8 mouse cellular contexts compared by ENCODE assay signal in the genomic region with DNA sequence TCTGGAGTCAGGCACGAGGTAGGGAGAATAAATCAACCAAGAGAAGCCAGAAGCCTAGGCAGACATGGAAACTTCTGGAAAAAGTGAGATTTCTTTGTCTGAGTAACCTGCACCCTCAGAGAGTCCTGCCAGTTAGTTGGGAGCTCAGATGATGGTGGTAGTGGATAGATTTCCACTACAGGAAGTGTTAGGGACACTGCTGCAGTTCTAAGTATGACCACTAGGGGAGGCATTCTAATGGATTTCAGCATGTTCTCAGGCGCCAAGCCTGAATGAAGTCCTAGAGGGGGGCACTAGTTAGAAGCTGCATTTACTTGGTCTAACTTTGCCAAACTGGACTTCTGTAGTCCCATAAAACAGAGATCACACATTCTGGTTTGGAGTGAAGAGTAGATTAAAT. TPM values are rescaled to one million over a fixed set of nuclear protein-coding genes. Genes with fewer than 3 reads are reported as not detected.
DNase-seq lines count a peak whose midpoint lies in the region; ATAC-seq lines count a peak whose summit lies in the region.

No protein-coding gene starts in this region.

- intact Hi-C loops in gastrocnemius, postnatal 14 days (cut with DNase I; ENCODE audit: low total_unique reads) = no loop called here
- intact Hi-C loops in left cerebral cortex, postnatal 10 days (cut with DNase I) = no loop called here

- peak; percentile 53 for DNase-seq in kidney, adult 9 months
- DNase-seq in kidney, adult 11 months = no peak
- DNase-seq in MEL-GATA-1-ER (ENCODE audit: extremely low read depth, low read depth) = peak; percentile 74
- DNase-seq in c-Kit-positive CD71-positive TER-119-positive erythroid progenitor cells, embryonic 14.5 days (ENCODE audit: low spot score) = peak; percentile 49
- peak; percentile 28 for DNase-seq in gastrocnemius, postnatal 14 days
- peak; percentile 16 to 56 for DNase-seq in left cerebral cortex, postnatal 10 days (ENCODE audit: extremely low spot score in 1 of 2, low spot score in 2 of 2)
- DNase-seq in urinary bladder, postnatal 4 days (ENCODE audit: low spot score in 2 of 2) = no peak

- peak; percentile 66; the same call in 1 of the 2 replicates for ATAC-seq in neutrophil, adult 5-6 weeks (ENCODE audit: extremely low read depth, insufficient number of reproducible peaks, low FRiP score, poor library complexity, severe bottlenecking)

RNA-seq across cellular contexts. Expression of a gene that starts 2.5 kb away (rescaled TPM):
- total RNA-seq in gastrocnemius, postnatal 14 days (2021) = not detected
- not detected for total RNA-seq in left cerebral cortex, postnatal 10 days (2021)
- total RNA-seq in neutrophil, adult 5-6 weeks (2017) = not detected in 2 replicates

RNA-seq across cellular contexts. Expression of a gene that starts 15.1 kb away (rescaled TPM):
- total RNA-seq in gastrocnemius, postnatal 14 days (2021) = not detected
- total RNA-seq in left cerebral cortex, postnatal 10 days (2021) = not detected
- not detected in 2 replicates for total RNA-seq in neutrophil, adult 5-6 weeks (2017)

RNA-seq across cellular contexts. Expression of a gene that starts 39.1 kb away (rescaled TPM):
- total RNA-seq in gastrocnemius, postnatal 14 days (2021) = 10 to 100 TPM; 17.5 to 22.5 TPM
- 100 to 1,000 TPM; 134 to 136 TPM for total RNA-seq in left cerebral cortex, postnatal 10 days (2021)
- 0.12 TPM in 1 of 2 replicates, not detected in the other for total RNA-seq in neutrophil, adult 5-6 weeks (2017)

Comparison
In these comparisons a context has a peak if more than half of its experiments do, and no peak if none do; other contexts are left out.
1. DNase-seq: peak in kidney, adult 9 months (single experiment), MEL-GATA-1-ER (single experiment), c-Kit-positive CD71-positive TER-119-positive erythroid progenitor cells, embryonic 14.5 days (single experiment), gastrocnemius, postnatal 14 days (single experiment) and left cerebral cortex, postnatal 10 days (2 of 2); none in kidney, adult 11 months (single experiment) and urinary bladder, postnatal 4 days (0 of 2).
2. RNA of a gene that starts 39.1 kb away (total RNA-seq): 134 to 136 TPM in left cerebral cortex, postnatal 10 days and 17.5 to 22.5 TPM in gastrocnemius, postnatal 14 days; 0.12 TPM in neutrophil, adult 5-6 weeks; every median in the first group is over 10 times any median in the second.